Mouse (Mus musculus): Measurements from ENCODE around the gene Sec16b. TPM values are rescaled to one million over a fixed set of nuclear protein-coding genes. Genes with fewer than 3 reads are reported as not detected.

The Sec16b gene
- total and polyA plus RNA-seq, 3 experiments, result 0.11 to 2.8 TPM; not detected in 1

DNA sequence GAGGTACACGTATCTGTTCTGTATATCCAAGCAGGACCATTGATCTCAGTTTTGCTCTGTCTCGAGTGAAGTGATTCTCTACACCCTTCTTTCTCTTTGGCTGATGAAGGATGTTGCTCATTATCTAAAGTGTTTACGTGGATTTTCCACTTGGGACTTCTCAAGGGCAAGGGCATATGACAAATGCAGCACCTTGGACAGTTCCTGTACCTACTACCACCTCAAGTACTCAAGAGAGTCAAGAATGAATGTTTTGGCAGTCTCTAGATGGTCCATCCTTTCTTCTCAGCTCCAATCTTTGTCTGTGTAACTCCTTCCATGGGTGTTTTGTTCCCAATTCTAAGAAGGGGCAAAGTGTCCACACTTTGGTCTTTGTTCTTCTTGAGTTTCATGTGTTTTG lies 68.8 kb downstream of the Sec16b start:
- H3K36me3 ChIP-seq (replicated peaks), result no peaks in the 10 kb centered on the region
- no peak for DNase-seq (ENCODE audit: low spot score)
- H3K27me3 ChIP-seq (ENCODE audit: insufficient read depth, low read length), result no peaks in the 10 kb centered on the region
- H3K9me3 ChIP-seq (replicated peaks), result peaks cover 8% of the 10 kb centered on the region
- H3K4me3 ChIP-seq (ENCODE audit: low read depth, low read length), result no peak overlapping the region
- no peak for ATAC-seq (ENCODE audit: extremely low read depth, insufficient number of reproducible peaks, low FRiP score, poor library complexity, severe bottlenecking)
- no peak for TF ChIP-seq CTCF (IDR thresholded peaks at IDR 0.05; ENCODE audit: low read depth, low read length)
- TF ChIP-seq POLR2AphosphoS5 (IDR thresholded peaks at IDR 0.05; ENCODE audit: insufficient replicate concordance, low read depth, low read length), result no peak
- TF ChIP-seq GATA2 (IDR thresholded peaks at IDR 0.05; ENCODE audit: borderline replicate concordance, low read depth, low read length), result no peak
- TF ChIP-seq TAL1 (conservative IDR thresholded peaks at IDR 0.05; ENCODE audit: low read depth, low read length), result no peak
- TF ChIP-seq GATA1 (IDR thresholded peaks at IDR 0.05; ENCODE audit: borderline replicate concordance, low read length), result no peak
- H3K4me1 ChIP-seq (ENCODE audit: insufficient read depth, low read depth, low read length), result no peaks in the 10 kb centered on the region

DNA sequence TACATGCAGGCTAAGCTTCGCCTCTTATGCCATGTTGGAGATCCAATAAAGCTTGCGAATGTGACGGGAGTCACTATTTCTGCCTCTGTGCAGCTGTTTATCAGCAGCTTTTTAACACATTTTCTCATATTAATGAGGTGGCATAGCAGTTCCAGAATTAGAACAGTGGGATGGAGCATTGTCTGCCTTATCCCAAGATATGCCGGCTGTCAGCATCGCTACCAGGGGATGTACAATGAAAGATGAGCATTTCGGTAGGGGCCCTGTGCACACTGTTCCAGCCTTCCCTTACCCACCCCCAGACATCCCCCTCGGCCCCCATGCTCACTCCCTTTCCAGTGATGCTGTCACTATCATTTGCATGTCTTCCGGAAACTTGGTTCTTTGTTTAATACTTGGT lies 71.8 kb downstream of the Sec16b start:
- H3K9me3 ChIP-seq (replicated peaks), result peaks cover 3% of the 10 kb centered on the region
- no peak for ATAC-seq (ENCODE audit: extremely low read depth, insufficient number of reproducible peaks, low FRiP score, poor library complexity, severe bottlenecking)
- no peak for DNase-seq (ENCODE audit: low spot score)
- no peaks in the 10 kb centered on the region for H3K27me3 ChIP-seq (ENCODE audit: insufficient read depth, low read length)
- no peaks in the 10 kb centered on the region for H3K4me1 ChIP-seq (ENCODE audit: insufficient read depth, low read depth, low read length)
- no peaks in the 10 kb centered on the region for H3K36me3 ChIP-seq (replicated peaks)
- H3K4me3 ChIP-seq (ENCODE audit: low read depth, low read length), result no peak overlapping the region
- no peak for TF ChIP-seq GATA1 (IDR thresholded peaks at IDR 0.05; ENCODE audit: borderline replicate concordance, low read length)
- no peak for TF ChIP-seq GATA2 (IDR thresholded peaks at IDR 0.05; ENCODE audit: borderline replicate concordance, low read depth, low read length)
- no peak for TF ChIP-seq CTCF (IDR thresholded peaks at IDR 0.05; ENCODE audit: low read depth, low read length)
- no peak for TF ChIP-seq TAL1 (conservative IDR thresholded peaks at IDR 0.05; ENCODE audit: low read depth, low read length)
- TF ChIP-seq POLR2AphosphoS5 (IDR thresholded peaks at IDR 0.05; ENCODE audit: insufficient replicate concordance, low read depth, low read length), result no peak

DNA sequence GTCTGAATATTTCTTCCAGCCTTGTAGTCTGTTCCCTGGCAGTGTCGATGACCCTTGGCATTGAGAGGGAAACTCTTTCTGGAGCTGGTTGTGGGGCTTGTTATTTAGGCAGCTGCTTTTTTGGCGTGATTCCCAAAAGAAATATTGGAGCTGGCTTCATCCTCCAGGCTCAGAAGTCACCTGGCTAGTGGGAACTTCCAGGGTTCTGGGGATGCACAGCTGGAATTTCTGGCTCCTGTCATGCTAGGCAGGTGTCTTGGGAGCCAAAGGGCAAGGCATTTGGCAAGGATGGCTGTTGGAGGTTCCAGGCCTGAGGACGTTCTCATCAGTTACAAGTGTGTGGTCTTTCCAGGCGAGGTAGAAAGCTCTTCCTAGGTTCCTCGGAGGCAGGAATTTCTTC lies 80.0 kb downstream of the Sec16b start:
- Histone ChIP-seq H3K9me3 (replicated peaks) (peaks cover 3% of the 10 kb centered on the region), H3K27me3 (ENCODE audit: insufficient read depth, low read length) (no peaks in the 10 kb centered on the region), H3K36me3 (replicated peaks) (no peaks in the 10 kb centered on the region), H3K4me1 (ENCODE audit: insufficient read depth, low read depth, low read length) (no peaks in the 10 kb centered on the region), H3K4me3 (ENCODE audit: low read depth, low read length) (no peak overlapping the region)
- TF ChIP-seq CTCF (IDR thresholded peaks at IDR 0.05; ENCODE audit: low read depth, low read length), result no peak
- TF ChIP-seq GATA1 (IDR thresholded peaks at IDR 0.05; ENCODE audit: borderline replicate concordance, low read length), result no peak
- no peak for TF ChIP-seq TAL1 (conservative IDR thresholded peaks at IDR 0.05; ENCODE audit: low read depth, low read length)
- no peak for TF ChIP-seq POLR2AphosphoS5 (IDR thresholded peaks at IDR 0.05; ENCODE audit: insufficient replicate concordance, low read depth, low read length)
- no peak for TF ChIP-seq GATA2 (IDR thresholded peaks at IDR 0.05; ENCODE audit: borderline replicate concordance, low read depth, low read length)
- DNase-seq (ENCODE audit: low spot score), result no peak
- ATAC-seq (ENCODE audit: extremely low read depth, insufficient number of reproducible peaks, low FRiP score, poor library complexity, severe bottlenecking), result no peak

DNA sequence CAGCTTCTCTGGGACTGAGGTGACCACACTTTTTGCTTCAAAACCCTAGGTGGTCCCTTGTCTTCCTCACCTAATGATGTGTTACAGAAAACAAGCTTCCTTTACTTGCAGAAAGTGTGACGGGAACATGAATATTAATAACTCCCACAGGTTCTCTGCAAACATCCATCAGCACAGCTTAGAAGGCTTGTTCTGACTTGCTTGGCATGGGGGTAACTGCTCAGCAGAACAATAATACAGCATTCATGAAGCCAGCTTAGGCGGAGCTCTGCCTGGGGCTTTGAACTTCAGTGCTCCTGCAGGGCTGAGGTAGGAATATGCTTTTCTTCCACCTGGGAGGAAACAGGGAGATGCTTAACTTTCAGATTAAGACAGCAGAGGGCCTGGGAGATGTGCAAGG lies 85.5 kb downstream of the Sec16b start:
- no peak for DNase-seq (ENCODE audit: low spot score)
- H3K36me3 ChIP-seq (replicated peaks), result no peaks in the 10 kb centered on the region
- no peaks in the 10 kb centered on the region for H3K27me3 ChIP-seq (ENCODE audit: insufficient read depth, low read length)
- no peak for ATAC-seq (ENCODE audit: extremely low read depth, insufficient number of reproducible peaks, low FRiP score, poor library complexity, severe bottlenecking)
- H3K4me1 ChIP-seq (ENCODE audit: insufficient read depth, low read depth, low read length), result no peaks in the 10 kb centered on the region
- TF ChIP-seq GATA1 (IDR thresholded peaks at IDR 0.05; ENCODE audit: borderline replicate concordance, low read length) (no peak), GATA2 (IDR thresholded peaks at IDR 0.05; ENCODE audit: borderline replicate concordance, low read depth, low read length) (no peak), CTCF (IDR thresholded peaks at IDR 0.05; ENCODE audit: low read depth, low read length) (no peak), POLR2AphosphoS5 (IDR thresholded peaks at IDR 0.05; ENCODE audit: insufficient replicate concordance, low read depth, low read length) (no peak), TAL1 (conservative IDR thresholded peaks at IDR 0.05; ENCODE audit: low read depth, low read length) (no peak)
- no peak overlapping the region for H3K4me3 ChIP-seq (ENCODE audit: low read depth, low read length)
- H3K9me3 ChIP-seq (replicated peaks), result peaks cover 3% of the 10 kb centered on the region

DNA sequence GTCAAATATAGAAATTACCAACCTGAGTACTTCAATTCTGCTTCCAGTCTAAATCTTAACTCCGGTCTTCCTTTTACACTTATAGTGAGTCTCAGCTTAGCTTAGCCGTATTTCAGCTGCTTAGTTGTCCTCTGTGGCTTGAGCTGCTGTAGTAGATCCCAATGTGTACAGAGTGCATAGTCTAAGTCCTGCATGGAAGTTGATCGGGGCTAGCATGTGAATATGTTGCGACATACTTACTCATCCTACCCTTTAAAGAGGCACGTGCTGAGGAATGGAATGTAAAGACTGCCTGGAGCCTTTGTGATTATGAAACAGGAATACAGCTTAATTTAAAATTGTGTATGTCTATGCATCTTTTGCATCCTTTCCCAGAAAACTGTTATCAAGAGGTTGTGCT lies 88.0 kb downstream of the Sec16b start:
- DNase-seq (ENCODE audit: low spot score), result no peak
- no peaks in the 10 kb centered on the region for H3K36me3 ChIP-seq (replicated peaks)
- no peaks in the 10 kb centered on the region for H3K9me3 ChIP-seq (replicated peaks)
- ATAC-seq (ENCODE audit: extremely low read depth, insufficient number of reproducible peaks, low FRiP score, poor library complexity, severe bottlenecking), result no peak
- no peak for TF ChIP-seq GATA1 (IDR thresholded peaks at IDR 0.05; ENCODE audit: borderline replicate concordance, low read length)
- no peak for TF ChIP-seq CTCF (IDR thresholded peaks at IDR 0.05; ENCODE audit: low read depth, low read length)
- TF ChIP-seq POLR2AphosphoS5 (IDR thresholded peaks at IDR 0.05; ENCODE audit: insufficient replicate concordance, low read depth, low read length), result no peak
- no peak for TF ChIP-seq GATA2 (IDR thresholded peaks at IDR 0.05; ENCODE audit: borderline replicate concordance, low read depth, low read length)
- TF ChIP-seq TAL1 (conservative IDR thresholded peaks at IDR 0.05; ENCODE audit: low read depth, low read length), result no peak
- H3K27me3 ChIP-seq (ENCODE audit: insufficient read depth, low read length), result no peaks in the 10 kb centered on the region
- H3K4me1 ChIP-seq (ENCODE audit: insufficient read depth, low read depth, low read length), result no peaks in the 10 kb centered on the region
- no peak overlapping the region for H3K4me3 ChIP-seq (ENCODE audit: low read depth, low read length)

DNA sequence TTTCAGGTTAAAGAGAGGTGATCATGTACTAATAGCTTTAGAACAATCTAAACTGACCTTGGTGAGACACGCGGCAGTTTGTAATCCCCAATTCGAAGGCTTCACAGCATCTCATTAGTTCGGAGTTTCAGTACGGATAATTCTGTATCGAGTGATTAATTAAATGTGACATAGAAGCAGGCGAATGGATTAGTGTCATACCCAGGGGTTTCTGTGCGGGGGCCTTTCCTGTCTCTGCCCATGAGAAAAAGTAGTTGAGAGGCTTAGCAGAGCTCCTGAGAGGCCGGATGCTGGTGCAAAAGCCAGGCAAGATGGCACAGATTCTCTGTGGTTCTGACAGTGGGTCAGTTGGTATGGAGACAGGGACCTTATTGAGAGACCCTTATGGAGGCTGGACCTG lies 88.6 kb downstream of the Sec16b start:
- TF ChIP-seq POLR2AphosphoS5 (IDR thresholded peaks at IDR 0.05; ENCODE audit: insufficient replicate concordance, low read depth, low read length) (no peak), GATA1 (IDR thresholded peaks at IDR 0.05; ENCODE audit: borderline replicate concordance, low read length) (no peak), GATA2 (IDR thresholded peaks at IDR 0.05; ENCODE audit: borderline replicate concordance, low read depth, low read length) (no peak), TAL1 (conservative IDR thresholded peaks at IDR 0.05; ENCODE audit: low read depth, low read length) (no peak), CTCF (IDR thresholded peaks at IDR 0.05; ENCODE audit: low read depth, low read length) (no peak)
- no peak for ATAC-seq (ENCODE audit: extremely low read depth, insufficient number of reproducible peaks, low FRiP score, poor library complexity, severe bottlenecking)
- H3K36me3 ChIP-seq (replicated peaks), result no peaks in the 10 kb centered on the region

More for the DNA sequence above, 88.6 kb downstream of the Sec16b start:
- Histone ChIP-seq H3K4me3 (ENCODE audit: low read depth, low read length) (no peak overlapping the region), H3K27me3 (ENCODE audit: insufficient read depth, low read length) (no peaks in the 10 kb centered on the region), H3K4me1 (ENCODE audit: insufficient read depth, low read depth, low read length) (no peaks in the 10 kb centered on the region), H3K9me3 (replicated peaks) (no peaks in the 10 kb centered on the region)
- DNase-seq (ENCODE audit: low spot score), result no peak

Data from G1E (cell line).